8 mouse cellular contexts compared by ENCODE assay signal in the genomic region with DNA sequence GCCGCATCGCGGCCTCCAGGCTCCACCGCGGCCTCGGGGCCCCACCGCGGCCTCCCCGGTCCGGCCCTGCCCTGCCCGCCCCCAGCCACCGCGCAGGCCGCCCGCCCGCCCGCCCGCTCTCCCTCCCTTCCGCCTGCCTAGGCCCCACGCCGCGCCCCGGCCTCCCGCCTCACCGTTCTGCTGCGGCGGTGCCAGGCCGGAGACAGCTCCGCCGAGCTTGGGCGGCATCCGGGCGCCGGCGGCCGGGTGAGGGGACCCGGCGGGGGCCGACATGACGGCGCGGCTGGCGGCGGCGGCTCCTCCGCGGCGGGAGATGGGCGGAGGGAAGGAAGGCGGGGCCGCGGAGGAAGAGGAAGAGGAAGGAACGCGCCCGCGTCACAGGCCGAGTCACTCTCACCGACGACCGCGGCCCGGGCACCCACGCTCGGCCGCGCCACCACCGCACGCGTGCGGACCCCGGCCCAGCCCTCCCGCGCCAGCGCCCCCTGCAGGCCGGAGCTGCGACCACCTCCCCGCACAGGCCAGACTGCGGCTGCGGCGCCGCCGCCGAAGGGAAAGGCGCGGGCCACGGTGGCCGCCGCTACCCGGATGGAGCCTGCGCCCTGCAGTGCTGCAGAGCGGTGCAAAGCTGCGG. TPM values are rescaled to one million over a fixed set of nuclear protein-coding genes. Genes with fewer than 3 reads are reported as not detected.
DNase-seq lines count a peak whose midpoint lies in the region; TF ChIP-seq lines count a peak whose summit lies in the region.

No protein-coding gene starts in this region.

- TF ChIP-seq POLR2A in cerebellum, adult 2 months (IDR thresholded peaks at IDR 0.05; ENCODE audit: borderline replicate concordance, insufficient read depth, low read length) = peak; percentile 33

- H3K9me3 ChIP-seq in hindbrain, embryonic 10.5 days = no peaks in the 10 kb centered on the region

- H3K4me1 ChIP-seq in cerebellum, adult 2 months (ENCODE audit: control insufficient read depth, insufficient read depth, low read length) = peaks cover 8% of the 10 kb centered on the region; the same call in 1 of the 2 replicates
- peaks cover 41% of the 10 kb centered on the region for H3K4me1 ChIP-seq in hindbrain, embryonic 10.5 days (replicated peaks)

- H3K4me3 ChIP-seq in cerebellum, adult 2 months (replicated peaks; ENCODE audit: insufficient read depth, low read depth, low read length) = peak overlapping the region; percentile 69
- H3K4me3 ChIP-seq in hindbrain, embryonic 10.5 days = peak overlapping the region; percentile 90

- 2% methylated on average over 79 of the region's 92 CpGs for WGBS in cerebellum, adult 2 months
- under 1% methylated on average over 90 of the region's 92 CpGs for WGBS in hindbrain, embryonic 10.5 days

- peak; percentile 74 for DNase-seq in MN1 (ENCODE audit: low spot score)
- peak; percentile 87 to 89 for DNase-seq in cerebellum, adult 2 months
- peak; percentile 88 for DNase-seq in forelimb bud, embryonic 11.5 days (ENCODE audit: low read depth, low spot score)
- peak; percentile 90 for DNase-seq in hindbrain, embryonic 10.5 days (ENCODE audit: low spot score)
- peak; percentile 78 to 79 for DNase-seq in layer of hippocampus, postnatal 25 days (ENCODE audit: extremely low spot score in 1 of 2, low spot score in 1 of 2)
- DNase-seq in lung, postnatal 25 days (ENCODE audit: low spot score) = peak; percentile 82
- DNase-seq in retina, embryonic 14.5 days (ENCODE audit: low spot score) = peak; percentile 87
- peak; percentile 84 to 89 for DNase-seq in thymus, postnatal 36 days

- peak overlapping the region; percentile 55 for H3K27ac ChIP-seq in cerebellum, adult 2 months (ENCODE audit: insufficient read depth, low read length)
- H3K27ac ChIP-seq in hindbrain, embryonic 10.5 days = peak overlapping the region; percentile 98

- TF ChIP-seq CTCF in cerebellum, adult 2 months (IDR thresholded peaks at IDR 0.05; ENCODE audit: borderline replicate concordance, insufficient read depth, low read depth, low read length) = peak; percentile 28; the same call in 1 of the 2 replicates

- no peaks in the 10 kb centered on the region for H3K27me3 ChIP-seq in cerebellum, adult 2 months (ENCODE audit: control insufficient read depth, insufficient read depth, low read length)
- H3K27me3 ChIP-seq in hindbrain, embryonic 10.5 days (ENCODE audit: insufficient read depth, poor library complexity, severe bottlenecking) = no peaks in the 10 kb centered on the region

- H3K36me3 ChIP-seq in hindbrain, embryonic 10.5 days = peaks cover 13% of the 10 kb centered on the region

RNA-seq across cellular contexts. Expression of a gene that starts 0.8 kb away (rescaled TPM):
- polyA plus RNA-seq in cerebellum, adult 2 months (2012; rRNA removed) = 65.8 and 69.6 TPM in 2 replicates
- polyA plus RNA-seq in hindbrain, embryonic 10.5 days (2016; fragmentation: Nextera tagmentation; extraction: Ambion mirVana) = 34.7 and 38.3 TPM in 2 replicates
- 10 to 100 TPM; 51.6 to 55.9 TPM for total RNA-seq in layer of hippocampus, postnatal 25 days (2021)

Comparison
In these comparisons a context has a peak if more than half of its experiments do, and no peak if none do; other contexts are left out.
1. Peak in every context shown above with its lines: DNase-seq, H3K4me3 ChIP-seq and H3K27ac ChIP-seq.